Mouse (Mus musculus) forebrain, postnatal 0 days (tissue): Measurements from ENCODE around the gene Sh3tc1. TPM values are rescaled to one million over a fixed set of nuclear protein-coding genes. Genes with fewer than 3 reads are reported as not detected.

Source experiments
- ATAC-seq: fragments of 200-750 bp; cut with Nextera tagmentation; 2 replicates; pipeline ENCODE4 v1.8.0; 2017; ENCODE audit warnings: mild to moderate bottlenecking, moderate library complexity
- DNase-seq: peaks from one replicate; pipeline ENCODE4 v3.0.0-alpha.2; 2015
- H3K27ac ChIP-seq: fragments of 300-500 bp; sonication (generic); 2 replicates; pipeline ENCODE4 v1.5.1; 2014; ENCODE audit warnings: low read depth, mild to moderate bottlenecking, antibody characterized with exemption, low read length, moderate library complexity, mixed read lengths
- H3K27me3 ChIP-seq: fragments of 300-500 bp; sonication (generic); 2 replicates; pipeline ENCODE4 v1.6.1; 2014; ENCODE audit warnings: mild to moderate bottlenecking, low read length, mixed read lengths; ENCODE audit not compliant: insufficient read depth
- H3K36me3 ChIP-seq: fragments of 300-500 bp; sonication (generic); 2 replicates; pipeline ENCODE4 v1.6.1; 2014; ENCODE audit warnings: mild to moderate bottlenecking, moderate library complexity; ENCODE audit not compliant: insufficient read depth
- H3K4me1 ChIP-seq: fragments of 300-500 bp; sonication (generic); 2 replicates; pipeline ENCODE4 v1.6.1; 2014; ENCODE audit warnings: antibody characterized with exemption; ENCODE audit not compliant: insufficient read depth
- H3K4me2 ChIP-seq: fragments of 300-500 bp; sonication (generic); 2 replicates; pipeline ENCODE4 v1.6.1; 2014; ENCODE audit warnings: low read depth, mild to moderate bottlenecking, moderate library complexity
- H3K4me3 ChIP-seq: fragments of 300-500 bp; sonication (generic); 2 replicates; pipeline ENCODE4 v1.5.1; 2014; ENCODE audit warnings: low read depth, low read length, mixed read lengths
- H3K9ac ChIP-seq: fragments of 300-500 bp; sonication (generic); 2 replicates; pipeline ENCODE4 v1.6.1; 2014; ENCODE audit warnings: mild to moderate bottlenecking
- H3K9me3 ChIP-seq: fragments of 300-500 bp; sonication (generic); 2 replicates; pipeline ENCODE4 v1.6.1; 2016; ENCODE audit warnings: low read length
- CTCF ChIP-seq: sonication (generic); IDR thresholded peaks from 2 replicates; pipeline ENCODE4 v1.5.1; 2016; ENCODE audit warnings: antibody characterized with exemption, control low read depth, low read depth
- WGBS: fragments of 180-500 bp; shearing (Covaris S2); extraction: QIAGEN DNeasy Blood & Tissue Kit; methylation state at CpG from one replicate; pipeline ENCODE4 v1.1.7; 2014; 5-methylcytosine and 5-hydroxymethylcytosine counted together
- polyA plus RNA-seq: library from polyadenylated mRNA; unstranded; fragments of >200 nt; fragmentation: Nextera tagmentation; extraction: Ambion mirVana; gene quantifications from 2 replicates; pipeline ENCODE4 v1.2.1, GENCODE M21; 2015
- total RNA-seq: library from RNA; depleted of rRNA; stranded (reverse); fragments of >200 nt; gene quantifications from 2 replicates; pipeline ENCODE4 v1.2.3, GENCODE M21; 2014

The Sh3tc1 gene
- total and polyA plus RNA-seq, 2 experiments from 2014 or later: 1.2 to 2.8 TPM

DNA sequence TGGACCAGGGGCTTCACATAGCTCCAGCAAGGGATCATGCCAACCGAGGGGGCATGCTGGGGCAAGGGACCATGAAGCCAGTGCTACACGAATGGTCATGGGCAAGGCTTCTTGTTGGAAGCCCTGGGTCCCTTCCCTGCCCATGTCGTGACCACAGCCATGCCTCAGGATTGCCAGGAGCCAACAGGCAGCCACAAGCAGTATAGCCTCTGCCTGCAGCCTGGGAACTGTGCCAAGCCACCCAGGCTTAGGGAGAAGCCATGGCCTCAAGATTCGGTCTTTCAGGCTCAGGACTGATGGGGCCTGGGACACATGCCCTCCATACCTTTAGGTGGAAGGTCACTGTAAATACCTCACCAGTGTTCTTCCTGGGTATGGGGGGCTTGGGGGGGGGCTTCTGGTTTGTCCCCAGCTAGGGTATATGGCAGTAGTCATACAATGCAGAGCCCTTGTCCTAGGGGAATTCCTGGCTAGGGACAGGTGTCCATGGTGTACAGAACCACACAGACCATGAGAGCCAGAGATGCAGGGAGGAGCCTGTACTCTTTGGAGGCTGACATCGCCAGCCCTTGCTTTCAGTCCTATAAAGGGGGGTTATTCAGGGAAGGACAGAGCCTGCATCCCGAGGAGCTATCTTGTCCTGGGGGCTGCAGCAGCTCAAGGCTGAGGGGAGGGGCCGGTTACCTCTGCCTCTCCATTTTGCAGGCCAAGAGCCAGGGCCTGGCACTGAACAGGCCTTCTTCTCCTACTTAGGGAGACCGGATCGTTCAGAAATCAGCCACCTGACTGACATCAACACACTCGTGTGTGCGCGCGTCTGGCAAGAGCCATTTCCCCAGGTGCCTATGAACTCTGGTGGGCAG, 33.7 kb upstream of the Sh3tc1 start:
- no peak for DNase-seq
- Histone ChIP-seq H3K4me1 (no peaks in the 10 kb centered on the region), H3K4me2 (no peak overlapping the region), H3K27ac (no peak overlapping the region), H3K9ac (no peak overlapping the region), H3K9me3 (no peaks in the 10 kb centered on the region), H3K36me3 (no peaks in the 10 kb centered on the region), H3K27me3 (no peaks in the 10 kb centered on the region), H3K4me3 (no peak overlapping the region)
- no peak for TF ChIP-seq CTCF
- peak; percentile 10; the same call in 1 of the 2 replicates for ATAC-seq
- 62% methylated on average over 13 of the region's 13 CpGs for WGBS

DNA sequence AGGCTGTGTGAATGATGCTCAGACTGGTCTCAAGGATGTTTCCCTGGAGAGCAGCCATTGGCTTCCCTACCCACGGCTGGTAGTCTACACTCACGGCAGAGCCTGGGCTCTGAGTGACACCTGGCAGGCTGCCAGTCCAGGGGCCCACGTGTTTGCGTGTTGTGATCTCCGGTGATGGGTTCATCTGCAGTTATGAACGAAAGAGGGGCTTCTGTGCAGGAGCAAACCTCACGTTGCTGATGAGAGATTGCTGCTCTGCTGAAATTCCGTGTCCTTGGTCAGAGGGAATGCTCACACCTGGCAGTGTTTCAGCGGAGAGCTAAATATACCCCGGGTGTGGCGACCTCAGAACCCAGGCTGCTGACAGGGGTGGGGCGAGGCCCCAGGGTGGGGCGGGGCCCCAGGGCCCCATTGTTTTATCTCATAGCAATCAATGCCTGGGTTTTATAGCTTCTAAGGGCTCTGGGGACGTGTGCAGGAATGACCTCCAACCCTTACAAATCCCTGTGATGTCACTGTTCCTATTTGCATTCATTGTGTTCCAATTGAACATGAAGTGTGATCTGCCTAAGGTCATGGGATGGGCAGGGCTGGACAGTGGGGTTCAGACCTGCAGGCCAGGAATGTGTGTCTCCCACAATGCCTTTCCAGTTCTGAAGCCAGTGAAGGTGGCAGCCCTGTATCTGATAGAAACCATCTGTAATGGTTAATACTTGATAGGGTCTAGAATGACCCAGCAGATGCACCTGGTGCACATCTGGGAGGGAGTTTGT, 31.3 kb upstream of the Sh3tc1 start:
- no peak for TF ChIP-seq CTCF
- no peak for DNase-seq
- no peak overlapping the region for H3K4me2 ChIP-seq
- H3K9ac ChIP-seq: no peak overlapping the region
- no peaks in the 10 kb centered on the region for H3K4me1 ChIP-seq
- WGBS: 54% methylated on average over 14 of the region's 14 CpGs
- H3K27ac ChIP-seq: no peak overlapping the region
- H3K36me3 ChIP-seq: no peaks in the 10 kb centered on the region
- H3K9me3 ChIP-seq: no peaks in the 10 kb centered on the region
- no peak overlapping the region for H3K4me3 ChIP-seq
- ATAC-seq: 0 out of 2 replicates have a peak, but pooled peaks have one; percentile 14
- no peaks in the 10 kb centered on the region for H3K27me3 ChIP-seq

DNA sequence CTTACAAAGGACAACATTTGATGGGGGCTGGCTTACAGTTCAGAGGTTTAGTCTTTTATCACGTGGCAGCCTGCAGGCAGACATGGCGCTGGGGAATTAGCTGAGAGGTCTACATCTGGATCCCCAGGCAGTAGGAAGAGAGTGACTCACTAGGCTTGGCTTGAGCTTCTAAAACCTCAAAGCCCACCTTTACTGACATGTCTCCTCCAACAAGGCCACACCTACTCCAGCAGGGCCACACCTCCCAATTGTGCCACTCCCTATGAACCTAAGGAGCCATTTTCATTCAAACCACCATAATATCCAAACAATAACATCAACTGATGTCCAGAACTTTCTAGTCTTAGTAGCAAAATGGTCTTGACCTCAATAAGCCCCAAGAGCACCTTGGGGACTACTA, 30.5 kb upstream of the Sh3tc1 start:
- Histone ChIP-seq H3K9ac (no peak overlapping the region), H3K27me3 (no peaks in the 10 kb centered on the region), H3K4me1 (no peaks in the 10 kb centered on the region), H3K9me3 (no peaks in the 10 kb centered on the region), H3K4me2 (no peak overlapping the region), H3K36me3 (no peaks in the 10 kb centered on the region), H3K27ac (no peak overlapping the region), H3K4me3 (no peak overlapping the region)
- TF ChIP-seq CTCF: no peak
- WGBS: 82% methylated on average over 2 of the region's 2 CpGs
- DNase-seq (no peak), ATAC-seq (no peak)

DNA sequence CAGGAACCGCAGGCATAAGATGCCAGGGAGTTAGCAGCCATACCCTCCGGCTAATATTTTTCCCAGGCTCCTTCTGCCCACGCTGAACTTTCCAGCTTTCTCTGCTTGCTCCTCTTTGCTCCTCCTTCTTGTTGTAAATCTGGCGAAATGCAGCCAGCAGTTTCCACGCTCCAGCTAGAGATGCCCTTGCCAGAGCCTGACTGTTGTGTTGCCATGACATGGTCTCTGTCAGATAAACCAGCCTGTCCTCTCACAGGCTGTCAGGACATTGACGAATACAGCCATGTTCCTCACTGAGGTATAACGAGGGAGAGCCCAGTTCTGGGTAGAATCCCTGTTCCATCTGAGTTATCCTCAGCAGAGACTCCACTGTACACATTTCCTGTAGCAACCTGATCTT, 29.2 kb upstream of the Sh3tc1 start:
- 82% methylated on average over 7 of the region's 7 CpGs for WGBS
- H3K9ac ChIP-seq: no peak overlapping the region
- H3K4me3 ChIP-seq: no peak overlapping the region
- no peaks in the 10 kb centered on the region for H3K27me3 ChIP-seq
- H3K9me3 ChIP-seq: no peaks in the 10 kb centered on the region
- ATAC-seq (no peak), DNase-seq (no peak)
- H3K4me1 ChIP-seq: no peaks in the 10 kb centered on the region
- H3K36me3 ChIP-seq: no peaks in the 10 kb centered on the region
- H3K4me2 ChIP-seq: no peak overlapping the region
- TF ChIP-seq CTCF: no peak
- H3K27ac ChIP-seq: no peak overlapping the region

DNA sequence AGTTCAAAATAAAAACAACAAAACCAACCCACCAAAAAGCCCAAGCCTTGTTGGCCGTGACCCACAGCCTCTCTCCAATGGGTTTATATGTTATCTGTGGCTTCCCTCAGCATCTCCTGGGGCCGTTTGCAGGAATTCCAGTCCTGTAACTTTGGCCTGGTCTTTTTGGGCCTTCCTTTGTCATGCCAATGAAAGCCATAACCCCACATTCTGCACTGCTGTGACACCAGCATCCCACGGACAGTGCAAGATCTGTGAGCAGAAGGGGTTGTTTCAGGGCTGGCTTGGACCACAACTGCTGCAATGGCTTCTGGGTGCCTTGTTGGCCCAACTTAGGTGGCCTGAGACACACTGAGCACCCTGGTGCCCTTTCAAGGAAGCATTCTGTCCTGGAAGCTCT, 28.7 kb upstream of the Sh3tc1 start:
- Histone ChIP-seq H3K4me2 (no peak overlapping the region), H3K36me3 (no peaks in the 10 kb centered on the region), H3K4me1 (no peaks in the 10 kb centered on the region), H3K9ac (no peak overlapping the region), H3K4me3 (no peak overlapping the region), H3K27me3 (no peaks in the 10 kb centered on the region), H3K9me3 (no peaks in the 10 kb centered on the region), H3K27ac (no peak overlapping the region)
- DNase-seq: no peak
- WGBS: 74% methylated on average over 3 of the region's 3 CpGs
- no peak for ATAC-seq
- no peak for TF ChIP-seq CTCF

DNA sequence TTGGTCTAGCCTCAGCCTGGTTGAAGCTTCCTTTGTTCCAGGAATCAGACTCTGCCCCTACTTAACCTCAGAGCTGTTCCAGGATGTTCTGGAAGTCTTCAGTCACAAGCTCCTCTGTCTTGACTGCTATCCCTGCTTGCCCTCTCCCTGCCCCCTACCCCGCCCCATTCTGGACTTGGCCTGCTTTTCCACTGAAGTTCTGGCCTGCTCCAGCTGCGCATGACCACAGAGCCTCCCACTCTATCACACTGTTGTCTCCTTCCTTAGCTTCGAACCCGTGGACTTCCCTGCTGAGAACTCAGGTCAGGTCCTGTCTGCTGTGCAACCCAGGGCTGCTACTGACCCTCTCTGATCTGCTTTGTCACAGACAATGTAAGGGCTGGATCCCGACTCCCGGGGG, 26.1 kb upstream of the Sh3tc1 start:
- ATAC-seq (no peak), DNase-seq (no peak)
- TF ChIP-seq CTCF: no peak
- 92% methylated on average over 6 of the region's 6 CpGs for WGBS
- H3K4me2 ChIP-seq: no peak overlapping the region
- no peak overlapping the region for H3K9ac ChIP-seq
- H3K4me1 ChIP-seq: no peaks in the 10 kb centered on the region
- no peaks in the 10 kb centered on the region for H3K9me3 ChIP-seq
- no peak overlapping the region for H3K4me3 ChIP-seq
- H3K36me3 ChIP-seq: no peaks in the 10 kb centered on the region
- no peak overlapping the region for H3K27ac ChIP-seq
- H3K27me3 ChIP-seq: no peaks in the 10 kb centered on the region

DNA sequence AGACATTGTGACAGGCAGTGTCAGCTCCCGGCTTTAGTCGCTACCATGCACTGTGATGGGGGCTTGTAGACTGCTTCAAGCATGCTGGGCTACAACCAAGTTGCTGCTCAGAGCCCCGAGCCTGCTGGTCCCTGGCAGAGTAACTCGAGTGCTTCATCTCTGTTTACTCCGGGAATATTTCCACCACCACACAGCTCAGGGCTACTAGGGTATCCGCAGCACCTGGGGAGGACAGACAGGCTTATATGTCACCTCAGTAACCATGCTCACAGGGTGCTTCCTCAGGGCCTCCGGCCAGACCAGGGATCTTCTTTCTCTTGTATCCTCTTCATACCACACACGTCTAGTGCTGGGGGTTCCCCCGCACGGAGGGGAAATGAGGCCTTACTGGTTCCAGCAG, 23.1 kb upstream of the Sh3tc1 start:
- 75% methylated on average over 10 of the region's 10 CpGs for WGBS
- Histone ChIP-seq H3K27ac (no peak overlapping the region), H3K4me1 (no peaks in the 10 kb centered on the region), H3K36me3 (no peaks in the 10 kb centered on the region), H3K9ac (no peak overlapping the region), H3K9me3 (no peaks in the 10 kb centered on the region), H3K4me3 (no peak overlapping the region), H3K4me2 (no peak overlapping the region), H3K27me3 (peaks cover 13% of the 10 kb centered on the region)
- TF ChIP-seq CTCF: no peak
- no peak for DNase-seq
- no peak for ATAC-seq
